Mouse (Mus musculus) telencephalon, adult 2 months (tissue): ENCODE data around the gene Kndc1.

Experiments used
- DNase-seq: peaks from one replicate; pipeline ENCODE4 v3.0.0-alpha.2; 2011; ENCODE audit warnings: low read depth, low spot score

Kndc1 gene

DNA sequence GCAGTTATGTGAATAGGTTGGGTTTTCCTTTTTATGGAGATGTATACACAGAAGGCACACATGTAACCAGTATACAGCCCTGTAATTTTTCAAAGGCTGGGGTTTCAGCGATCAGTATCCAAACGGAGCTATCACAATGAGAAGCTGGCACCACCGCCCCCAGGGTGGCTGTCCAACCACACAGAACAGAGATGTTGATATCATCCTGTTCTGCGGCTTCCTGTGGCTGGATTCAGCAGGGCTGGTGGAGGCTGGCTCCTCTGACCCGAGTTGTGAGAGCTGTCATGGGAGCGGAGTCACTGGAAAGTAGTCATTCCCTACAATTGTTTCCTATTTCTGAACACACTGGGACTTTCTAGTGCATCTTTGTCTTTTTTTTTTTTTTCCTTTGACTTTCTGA is 10.8 kb downstream of the Kndc1 start:
- DNase-seq, result no peak

GRCm38 (mm10) chr7:139905661-139906060 is 11.2 kb downstream of the Kndc1 start:
- no peak for DNase-seq

GRCm38 (mm10) chr7:139908176-139908575 is 13.7 kb downstream of the Kndc1 start:
- no peak for DNase-seq

GRCm38 (mm10) chr7:139909469-139909868 is 15.0 kb downstream of the Kndc1 start:
- DNase-seq, result no peak

DNA sequence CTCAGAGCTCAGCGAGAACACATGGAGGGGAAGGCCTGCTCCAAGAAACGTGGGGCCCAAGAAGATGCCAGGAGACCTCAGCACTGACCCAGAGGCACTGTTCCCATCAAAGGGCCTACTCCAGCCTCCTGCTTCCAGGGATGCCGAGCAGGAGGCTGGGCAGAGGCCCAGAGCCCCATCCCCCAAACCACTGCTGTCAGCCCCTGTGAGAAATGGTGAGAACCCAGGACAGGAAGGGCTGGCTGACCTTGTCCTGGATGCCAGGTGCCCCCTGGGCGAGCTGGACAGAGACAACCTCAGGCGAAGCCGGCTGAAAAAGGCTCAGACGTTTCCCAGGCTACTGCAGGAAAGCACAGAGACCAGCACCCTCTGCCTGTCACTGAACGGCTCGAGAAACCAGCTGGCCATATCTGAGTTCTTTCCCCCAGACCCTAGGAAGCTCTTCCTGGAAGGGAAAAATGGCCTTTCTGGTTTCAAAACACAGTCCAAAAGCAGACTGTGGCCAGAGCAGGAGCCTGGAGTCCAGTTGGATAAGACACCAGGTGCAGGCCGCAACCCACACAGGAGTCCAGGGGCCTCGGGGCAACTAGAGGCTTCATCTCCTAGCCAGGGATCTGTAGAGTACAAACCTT is 15.8 kb downstream of the Kndc1 start:
- DNase-seq, result no peak

- no peak for DNase-seq
These were observed 19.9 kb downstream of the Kndc1 start for GRCm38 (mm10) chr7:139914141-139915047.

DNA sequence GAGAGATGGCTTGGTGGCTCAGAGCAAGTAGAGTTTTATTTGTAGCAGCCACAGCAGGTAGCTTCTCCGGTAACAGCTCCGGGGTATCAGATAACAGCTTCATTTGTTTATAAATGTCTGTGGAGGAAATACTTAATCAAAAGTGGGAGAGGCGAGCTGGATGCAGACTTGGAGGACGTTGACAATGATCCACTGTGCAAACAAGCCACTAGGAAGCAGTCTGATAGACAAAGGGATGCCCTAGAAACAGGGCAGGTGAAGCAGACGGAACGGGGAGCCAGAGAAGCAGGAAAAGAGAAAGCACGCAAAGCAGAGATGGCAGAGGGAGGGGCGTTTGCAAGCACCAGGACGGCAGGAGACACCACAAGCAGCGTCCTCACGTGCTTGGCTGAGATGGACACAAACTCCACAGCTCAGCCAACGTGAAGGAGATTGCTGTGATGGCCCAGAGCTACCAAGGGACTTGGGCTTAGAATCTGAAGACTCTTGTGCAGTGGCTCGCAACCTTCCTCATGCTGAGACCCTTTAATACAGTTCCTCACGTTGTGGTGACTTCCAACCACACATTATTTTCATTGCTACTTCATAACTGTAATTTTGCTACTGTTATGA is 21.3 kb downstream of the Kndc1 start:
- no peak for DNase-seq

- DNase-seq, result no peak
These were observed 21.8 kb downstream of the Kndc1 start for GRCm38 (mm10) chr7:139916345-139916744.

DNA sequence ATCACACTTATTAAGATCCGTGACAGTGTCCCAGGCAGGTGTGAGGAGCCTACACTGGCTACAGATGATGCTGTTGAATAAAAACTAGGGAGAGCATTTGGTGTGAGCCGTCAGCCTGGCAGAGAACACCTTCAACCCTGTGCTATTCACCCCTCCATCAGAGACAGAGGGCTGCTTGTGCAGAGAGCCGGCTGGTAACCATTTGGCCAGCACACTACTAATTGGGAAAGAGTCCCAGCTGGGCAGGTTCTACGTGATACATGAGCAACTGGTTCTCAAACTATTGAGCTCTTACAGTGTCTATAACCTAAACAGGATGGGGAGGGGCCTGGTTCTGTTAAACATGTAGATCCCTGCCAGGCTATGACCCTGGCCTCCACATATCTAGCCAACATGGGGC is 23.8 kb downstream of the Kndc1 start:
- no peak for DNase-seq

DNA sequence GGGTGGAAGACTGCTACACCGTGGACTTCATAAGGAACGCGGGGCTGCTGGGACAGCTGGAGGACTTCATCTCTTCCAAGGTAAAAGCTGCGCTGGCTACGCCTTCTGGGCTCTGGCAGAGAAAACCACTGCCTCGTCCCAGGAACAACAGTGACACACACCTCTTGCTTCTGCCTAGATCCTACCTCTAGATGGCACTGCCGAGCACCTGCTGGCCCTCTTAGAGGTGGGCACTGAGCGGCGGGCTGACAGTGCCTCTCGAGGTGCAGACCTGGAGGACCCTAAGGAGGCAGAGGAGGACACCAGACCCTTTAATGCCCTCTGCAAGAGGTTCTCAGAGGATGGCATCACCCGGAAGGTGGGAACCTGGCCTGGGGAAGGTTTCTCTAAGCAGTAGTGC is 36.2 kb downstream of the Kndc1 start:
- DNase-seq, result no peak

GRCm38 (mm10) chr7:139936705-139937104 is 42.2 kb downstream of the Kndc1 start:
- no peak for DNase-seq

DNA sequence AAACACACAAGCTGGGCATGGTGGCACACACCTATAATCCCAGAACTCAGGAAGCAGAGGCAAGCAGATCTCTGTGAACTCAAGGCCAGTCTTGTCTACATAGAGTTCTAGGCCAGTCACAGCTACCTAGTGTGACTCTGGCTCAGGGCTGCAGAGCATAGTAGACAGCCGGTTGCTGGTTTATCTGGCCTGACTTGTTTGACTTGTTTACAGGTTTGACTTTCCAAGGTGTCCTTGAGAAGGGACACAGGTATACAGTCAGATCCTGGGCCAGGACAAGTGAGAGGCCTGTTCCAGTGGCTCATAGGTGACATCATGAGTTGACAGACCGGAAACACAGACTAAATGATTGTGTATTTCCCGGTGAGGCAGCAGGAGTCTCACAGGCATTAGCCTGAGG is 42.6 kb downstream of the Kndc1 start:
- no peak for DNase-seq

GRCm38 (mm10) chr7:139937810-139938209 is 43.3 kb downstream of the Kndc1 start:
- DNase-seq, result no peak

GRCm38 (mm10) chr7:139940476-139941209 is 46.1 kb downstream of the Kndc1 start:
- DNase-seq, result no peak

DNA sequence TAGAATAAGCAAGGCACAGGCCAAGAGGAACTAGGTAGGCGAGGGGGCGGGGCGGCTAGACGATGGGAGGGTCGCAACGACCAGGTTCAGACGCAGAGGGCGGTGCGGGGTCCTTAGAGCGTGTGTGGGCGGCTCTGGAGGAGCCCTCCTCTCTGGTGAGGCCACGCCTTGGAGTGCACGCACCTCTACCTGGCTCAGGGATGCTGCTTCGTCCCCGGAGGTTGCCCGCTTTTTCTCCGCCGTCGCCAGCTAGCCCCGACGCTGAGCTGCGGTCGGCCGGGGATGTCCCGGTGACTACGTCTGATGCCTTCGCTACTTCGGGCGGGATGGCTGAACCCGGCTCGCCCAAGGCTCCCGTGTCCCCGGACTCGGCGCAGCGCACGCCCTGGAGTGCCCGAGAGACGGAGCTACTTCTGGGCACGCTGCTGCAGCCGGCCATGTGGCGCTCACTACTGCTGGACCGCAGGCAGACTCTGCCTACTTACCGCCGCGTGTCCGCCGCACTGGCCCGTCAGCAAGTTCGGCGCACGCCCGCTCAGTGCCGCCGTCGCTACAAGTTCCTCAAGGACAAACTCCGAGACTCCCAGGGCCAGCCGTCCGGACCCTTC is 49.3 kb downstream of the Kndc1 start, which contains the start of gene Utf1:
TSS of gene Utf1 (plus strand) at position 116 of the 608 bp plus-strand sequence.
- no peak for DNase-seq

- DNase-seq, result no peak
These were observed 50.1 kb downstream of the Kndc1 start for GRCm38 (mm10) chr7:139944291-139945240.

DNA sequence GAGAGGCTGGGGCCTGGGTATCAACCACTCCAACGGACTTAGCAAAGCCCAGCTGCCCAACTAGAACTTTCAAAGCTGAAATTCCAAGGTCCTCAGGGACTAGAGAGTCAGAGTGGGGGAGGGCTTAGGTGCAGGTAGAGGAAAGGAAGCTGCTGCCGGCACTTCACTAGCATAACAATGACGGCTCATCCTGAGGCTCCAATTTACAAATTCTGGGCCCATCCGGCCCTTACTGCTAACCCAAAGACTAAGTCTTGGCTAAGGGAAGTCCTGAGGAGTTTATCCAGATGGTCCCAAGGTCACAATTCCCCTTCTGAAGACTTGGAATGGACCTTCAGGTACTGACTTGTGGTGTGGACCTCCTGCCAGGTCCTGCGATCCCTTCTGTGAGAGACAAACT is 51.0 kb downstream of the Kndc1 start:
- no peak for DNase-seq

- DNase-seq, result no peak
These were observed 51.5 kb downstream of the Kndc1 start for GRCm38 (mm10) chr7:139946032-139946431.

DNA sequence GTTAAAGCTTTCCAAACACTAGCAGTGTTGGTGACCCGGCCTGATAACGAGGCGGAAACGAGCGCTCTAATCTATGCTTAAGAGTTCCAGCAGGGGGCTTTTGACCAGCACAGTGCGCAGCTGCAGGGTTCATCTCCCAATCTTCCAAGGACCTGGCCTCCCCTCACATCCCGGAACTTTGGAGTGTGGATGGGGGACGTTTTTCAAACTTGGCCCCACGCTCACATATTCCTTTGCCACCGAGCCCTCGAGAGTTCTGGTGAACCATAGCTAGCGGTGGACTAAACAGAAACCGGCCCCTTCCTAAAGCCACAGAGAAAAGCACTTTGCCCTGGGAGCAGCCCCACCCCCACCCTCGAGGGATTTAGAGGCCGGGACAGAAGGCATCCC is 55.4 kb downstream of the Kndc1 start:
- DNase-seq, result no peak

- DNase-seq, result no peak
These were observed 55.9 kb downstream of the Kndc1 start for GRCm38 (mm10) chr7:139950283-139950971.
